Mouse (Mus musculus): ENCODE results near the gene Gm49354. TPM values are rescaled to one million over a fixed set of nuclear protein-coding genes. Genes with fewer than 3 reads are reported as not detected.

Gm49354 gene
- polyA plus RNA-seq, 1 experiment, result not detected

GRCm38 (mm10) chr13:59775168-59775567 lies 6.9 kb downstream of the Gm49354 start:
- no peaks in the 10 kb centered on the region for H3K27me3 ChIP-seq (ENCODE audit: control insufficient read depth, insufficient read depth, insufficient read length)
- no peak overlapping the region for H3ac ChIP-seq (ENCODE audit: control insufficient read depth, insufficient read length, low read depth)
- no peaks in the 10 kb centered on the region for H3K79me2 ChIP-seq (ENCODE audit: control insufficient read depth, insufficient read depth)
- TF ChIP-seq CTCF (IDR thresholded peaks at IDR 0.05; ENCODE audit: control insufficient read depth, insufficient read depth, insufficient read length) (no peak), MYOD1 (IDR thresholded peaks at IDR 0.05; ENCODE audit: control insufficient read depth, insufficient read length, low read depth) (no peak), MAX (IDR thresholded peaks at IDR 0.05) (no peak), MYOG (IDR thresholded peaks at IDR 0.05; ENCODE audit: control insufficient read depth, extremely low read depth, insufficient read length) (no peak), FOSL1 (IDR thresholded peaks at IDR 0.05; ENCODE audit: insufficient read depth, low read length, poor library complexity, severe bottlenecking) (no peak), CEBPB (IDR thresholded peaks at IDR 0.05; ENCODE audit: low read depth) (no peak), USF1 (IDR thresholded peaks at IDR 0.05; ENCODE audit: low read depth) (no peak)
- H3K4me3 ChIP-seq (ENCODE audit: insufficient read depth, poor library complexity, severe bottlenecking), result no peak overlapping the region
- H3K79me3 ChIP-seq (ENCODE audit: low read depth), result no peaks in the 10 kb centered on the region
- H3K36me3 ChIP-seq (ENCODE audit: control insufficient read depth, insufficient read depth), result peaks cover 63% of the 10 kb centered on the region

GRCm38 (mm10) chr13:59771257-59771656 lies 10.8 kb downstream of the Gm49354 start:
- Histone ChIP-seq H3K4me3 (ENCODE audit: insufficient read depth, poor library complexity, severe bottlenecking) (no peak overlapping the region), H3K79me2 (ENCODE audit: control insufficient read depth, insufficient read depth) (peaks cover 32% of the 10 kb centered on the region), H3K27me3 (ENCODE audit: control insufficient read depth, insufficient read depth, insufficient read length) (no peaks in the 10 kb centered on the region), H3ac (ENCODE audit: control insufficient read depth, insufficient read length, low read depth) (no peak overlapping the region), H3K36me3 (ENCODE audit: control insufficient read depth, insufficient read depth) (peaks cover 39% of the 10 kb centered on the region), H3K79me3 (ENCODE audit: low read depth) (peaks cover 28% of the 10 kb centered on the region)
- TF ChIP-seq USF1 (IDR thresholded peaks at IDR 0.05; ENCODE audit: low read depth), result no peak
- peak; percentile 16 for TF ChIP-seq CEBPB (IDR thresholded peaks at IDR 0.05; ENCODE audit: low read depth)

GRCm38 (mm10) chr13:59770847-59771246 lies 11.2 kb downstream of the Gm49354 start:
- H3K4me3 ChIP-seq (ENCODE audit: insufficient read depth, poor library complexity, severe bottlenecking), result peak overlapping the region; percentile 85
- peaks cover 36% of the 10 kb centered on the region for H3K79me2 ChIP-seq (ENCODE audit: control insufficient read depth, insufficient read depth)
- peaks cover 36% of the 10 kb centered on the region for H3K36me3 ChIP-seq (ENCODE audit: control insufficient read depth, insufficient read depth)
- peak overlapping the region; percentile 18 for H3ac ChIP-seq (ENCODE audit: control insufficient read depth, insufficient read length, low read depth)
- TF ChIP-seq CEBPB (IDR thresholded peaks at IDR 0.05; ENCODE audit: low read depth), result no peak
- no peak for TF ChIP-seq MYOD1 (IDR thresholded peaks at IDR 0.05; ENCODE audit: control insufficient read depth, insufficient read length, low read depth)
- TF ChIP-seq MAX (IDR thresholded peaks at IDR 0.05), result no peak
- TF ChIP-seq FOSL1 (IDR thresholded peaks at IDR 0.05; ENCODE audit: insufficient read depth, low read length, poor library complexity, severe bottlenecking), result no peak
- no peak for TF ChIP-seq CTCF (IDR thresholded peaks at IDR 0.05; ENCODE audit: control insufficient read depth, insufficient read depth, insufficient read length)
- TF ChIP-seq MYOG (IDR thresholded peaks at IDR 0.05; ENCODE audit: control insufficient read depth, extremely low read depth, insufficient read length), result no peak
- TF ChIP-seq USF1 (IDR thresholded peaks at IDR 0.05; ENCODE audit: low read depth), result no peak
- H3K79me3 ChIP-seq (ENCODE audit: low read depth), result peaks cover 32% of the 10 kb centered on the region
- no peaks in the 10 kb centered on the region for H3K27me3 ChIP-seq (ENCODE audit: control insufficient read depth, insufficient read depth, insufficient read length)

- peak overlapping the region; percentile 73 for H3ac ChIP-seq (ENCODE audit: control insufficient read depth, insufficient read length, low read depth)
- no peaks in the 10 kb centered on the region for H3K27me3 ChIP-seq (ENCODE audit: control insufficient read depth, insufficient read depth, insufficient read length)
- TF ChIP-seq CEBPB (IDR thresholded peaks at IDR 0.05; ENCODE audit: low read depth) (no peak), MYOG (IDR thresholded peaks at IDR 0.05; ENCODE audit: control insufficient read depth, extremely low read depth, insufficient read length) (no peak), MAX (IDR thresholded peaks at IDR 0.05) (no peak), FOSL1 (IDR thresholded peaks at IDR 0.05; ENCODE audit: insufficient read depth, low read length, poor library complexity, severe bottlenecking) (no peak), USF1 (IDR thresholded peaks at IDR 0.05; ENCODE audit: low read depth) (no peak), CTCF (IDR thresholded peaks at IDR 0.05; ENCODE audit: control insufficient read depth, insufficient read depth, insufficient read length) (no peak), MYOD1 (IDR thresholded peaks at IDR 0.05; ENCODE audit: control insufficient read depth, insufficient read length, low read depth) (no peak)
- peaks cover 29% of the 10 kb centered on the region for H3K36me3 ChIP-seq (ENCODE audit: control insufficient read depth, insufficient read depth)
- H3K79me2 ChIP-seq (ENCODE audit: control insufficient read depth, insufficient read depth), result peaks cover 42% of the 10 kb centered on the region
- H3K79me3 ChIP-seq (ENCODE audit: low read depth), result peaks cover 36% of the 10 kb centered on the region
- H3K4me3 ChIP-seq (ENCODE audit: insufficient read depth, poor library complexity, severe bottlenecking), result peak overlapping the region; percentile 85
Observed at GRCm38 (mm10) chr13:59770164-59770562, 11.9 kb downstream of the Gm49354 start.

- peaks cover 29% of the 10 kb centered on the region for H3K36me3 ChIP-seq (ENCODE audit: control insufficient read depth, insufficient read depth)
- TF ChIP-seq CTCF (IDR thresholded peaks at IDR 0.05; ENCODE audit: control insufficient read depth, insufficient read depth, insufficient read length) (no peak), USF1 (IDR thresholded peaks at IDR 0.05; ENCODE audit: low read depth) (no peak), MAX (IDR thresholded peaks at IDR 0.05) (peak; percentile 3)
- peak within 1 kb of the TSS; percentile 73 for H3ac ChIP-seq (ENCODE audit: control insufficient read depth, insufficient read length, low read depth)
- H3K79me3 ChIP-seq (ENCODE audit: low read depth), result peaks cover 38% of the 10 kb centered on the region
- H3K79me2 ChIP-seq (ENCODE audit: control insufficient read depth, insufficient read depth), result peaks cover 46% of the 10 kb centered on the region
- no peaks in the 10 kb centered on the region for H3K27me3 ChIP-seq (ENCODE audit: control insufficient read depth, insufficient read depth, insufficient read length)
- peak within 1 kb of the TSS; percentile 85 for H3K4me3 ChIP-seq (ENCODE audit: insufficient read depth, poor library complexity, severe bottlenecking)
Observed at GRCm38 (mm10) chr13:59769296-59770163, 12.5 kb downstream of the Gm49354 start, which contains the start of gene Isca1. Gene Isca1, minus strand, starts transcription at chr13:59769810.

GRCm38 (mm10) chr13:59768531-59768930 lies 13.5 kb downstream of the Gm49354 start:
- Histone ChIP-seq H3ac (ENCODE audit: control insufficient read depth, insufficient read length, low read depth) (peak overlapping the region; percentile 48), H3K79me3 (ENCODE audit: low read depth) (peaks cover 44% of the 10 kb centered on the region), H3K79me2 (ENCODE audit: control insufficient read depth, insufficient read depth) (peaks cover 56% of the 10 kb centered on the region), H3K36me3 (ENCODE audit: control insufficient read depth, insufficient read depth) (peaks cover 22% of the 10 kb centered on the region), H3K4me3 (ENCODE audit: insufficient read depth, poor library complexity, severe bottlenecking) (peak overlapping the region; percentile 85), H3K27me3 (ENCODE audit: control insufficient read depth, insufficient read depth, insufficient read length) (no peaks in the 10 kb centered on the region)
- TF ChIP-seq CTCF (IDR thresholded peaks at IDR 0.05; ENCODE audit: control insufficient read depth, insufficient read depth, insufficient read length), result no peak
- TF ChIP-seq MYOD1 (IDR thresholded peaks at IDR 0.05; ENCODE audit: control insufficient read depth, insufficient read length, low read depth), result no peak
- TF ChIP-seq MYOG (IDR thresholded peaks at IDR 0.05; ENCODE audit: control insufficient read depth, extremely low read depth, insufficient read length), result no peak
- no peak for TF ChIP-seq FOSL1 (IDR thresholded peaks at IDR 0.05; ENCODE audit: insufficient read depth, low read length, poor library complexity, severe bottlenecking)
- no peak for TF ChIP-seq MAX (IDR thresholded peaks at IDR 0.05)
- no peak for TF ChIP-seq CEBPB (IDR thresholded peaks at IDR 0.05; ENCODE audit: low read depth)
- TF ChIP-seq USF1 (IDR thresholded peaks at IDR 0.05; ENCODE audit: low read depth), result no peak
